Mouse (Mus musculus): ENCODE results near the gene Olfr331.
"Not testable (repeated sequence)": the region's sequence is repeated elsewhere in the genome, so short reads cannot be mapped to it uniquely, and the experiment has no call there.

Gene Olfr331

GRCm38 (mm10) chr11:58502472-58502871 is at the start of gene Olfr331:
Gene Olfr331, minus strand, starts transcription at chr11:58502572.
- DNase-seq: not testable (repeated sequence)

GRCm38 (mm10) chr11:58546322-58546721 is 44.0 kb upstream of the Olfr331 start, which contains the start of gene Olfr329-ps:
Gene Olfr329-ps, minus strand, starts transcription at chr11:58546422.
- DNase-seq: no peak

DNA sequence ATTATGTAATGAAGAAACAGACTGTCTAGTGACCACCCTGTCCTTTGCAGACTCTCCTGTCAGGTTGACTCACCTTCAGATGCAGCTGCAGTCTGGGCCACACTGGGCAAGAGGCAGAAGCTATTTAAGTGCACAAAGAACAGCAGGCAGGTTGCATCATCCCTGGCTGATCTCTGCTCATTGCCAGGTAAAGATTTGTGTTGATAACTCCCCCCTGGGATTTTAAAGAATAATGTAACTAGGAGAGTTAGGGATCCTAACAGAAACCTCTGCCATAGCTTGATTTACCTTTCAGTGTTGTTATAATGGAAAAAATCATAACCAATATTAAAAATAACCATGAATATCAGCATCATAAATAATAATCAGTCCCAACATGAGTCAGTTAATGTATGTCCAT is 32.4 kb upstream of the Olfr331 start, which contains the start of gene Olfr330:
Olfr330 (minus strand) TSS at position 101 of the 400 bp plus-strand sequence.
- DNase-seq: not testable (repeated sequence)

DNA sequence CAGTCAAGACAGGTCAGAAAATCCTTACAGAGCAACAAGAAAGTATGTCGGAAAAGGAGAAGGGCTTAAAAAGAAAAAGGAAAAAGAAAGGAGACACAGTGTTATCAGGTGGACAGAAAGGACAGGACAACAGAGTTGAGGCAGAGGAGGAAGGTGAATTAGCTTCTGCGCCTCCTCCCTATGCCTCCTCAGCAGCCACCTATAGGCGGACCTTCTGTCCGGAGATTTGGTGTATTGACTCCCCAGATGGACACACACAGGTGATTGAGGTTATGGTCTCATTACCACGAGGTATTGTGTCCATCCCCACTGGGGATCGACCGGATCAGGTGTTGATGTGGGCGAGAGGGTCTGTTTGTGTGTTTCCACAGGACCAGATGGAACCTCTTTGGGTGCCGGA is 17.4 kb upstream of the Olfr331 start:
- DNase-seq: peak; percentile 15

DNA sequence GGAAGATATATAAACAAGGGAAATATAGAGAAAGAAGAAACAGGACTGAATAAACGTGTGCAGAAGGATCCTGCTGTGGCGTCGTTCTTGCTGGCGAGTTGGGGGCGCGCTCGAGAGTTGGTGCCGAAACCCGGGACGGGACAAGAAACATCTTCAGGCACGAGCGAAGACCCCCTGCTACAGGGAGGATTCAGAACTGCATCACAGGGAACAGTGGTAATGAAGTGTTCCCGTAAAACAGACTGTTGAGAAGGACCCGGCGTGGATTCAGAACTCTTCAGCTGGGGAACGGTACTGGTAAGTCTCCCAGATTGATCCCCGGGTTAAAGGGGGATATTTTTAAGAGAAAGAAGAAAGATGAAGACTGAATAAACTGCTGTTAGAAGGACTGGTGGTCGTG is 16.5 kb upstream of the Olfr331 start:
- DNase-seq: peak; percentile 62

- DNase-seq: not testable (repeated sequence)
Observed at GRCm38 (mm10) chr11:58509058-58509457, 6.7 kb upstream of the Olfr331 start.

DNA sequence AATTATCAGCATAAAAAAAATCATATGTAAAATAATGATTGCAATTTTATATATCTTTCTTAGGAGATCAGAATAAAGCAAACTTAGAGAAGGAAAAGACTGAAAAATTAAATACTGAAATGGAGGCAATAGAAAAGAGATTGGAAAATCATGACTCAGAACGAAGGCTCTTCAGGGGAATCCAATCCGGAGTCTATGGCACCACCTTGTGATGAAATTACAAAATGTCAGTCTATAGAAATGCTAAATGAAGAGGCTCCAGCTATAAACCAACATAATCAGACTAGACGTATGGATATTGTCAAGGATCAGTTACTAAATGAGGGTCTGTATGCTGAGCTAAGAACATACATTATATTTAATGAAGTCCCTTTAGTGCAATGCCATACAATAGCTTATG is 3.1 kb downstream of the Olfr331 start:
- no peak for DNase-seq

- DNase-seq: no peak
Observed at GRCm38 (mm10) chr11:58498761-58499160, 3.6 kb downstream of the Olfr331 start.

DNA sequence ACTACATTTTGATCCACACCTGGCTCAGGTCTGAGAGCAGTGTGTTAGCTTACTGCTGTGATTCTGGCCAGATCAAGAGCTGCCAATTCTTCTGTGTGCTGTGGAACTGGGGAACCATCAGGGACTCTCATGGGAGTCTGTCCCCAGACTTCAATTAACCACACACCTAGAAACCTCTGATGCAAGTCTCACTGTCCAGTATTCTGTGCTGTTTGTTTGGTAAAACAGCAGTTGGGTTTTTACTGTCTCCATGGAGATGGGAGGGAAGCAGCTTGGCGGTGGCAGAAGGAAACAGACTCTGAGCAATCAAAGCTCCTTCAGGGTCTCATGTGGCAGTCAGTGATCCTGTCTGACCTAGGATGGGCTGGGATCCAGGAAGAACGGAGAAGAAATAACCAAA is 9.9 kb downstream of the Olfr331 start, which contains the start of gene Olfr332:
Olfr332 (minus strand) TSS at position 101 of the 400 bp plus-strand sequence.
- DNase-seq: no peak

GRCm38 (mm10) chr11:58462170-58462569 is 40.2 kb downstream of the Olfr331 start, which contains the start of gene Olfr30:
Gene Olfr30, minus strand, starts transcription at chr11:58462270.
- DNase-seq: no peak

DNA sequence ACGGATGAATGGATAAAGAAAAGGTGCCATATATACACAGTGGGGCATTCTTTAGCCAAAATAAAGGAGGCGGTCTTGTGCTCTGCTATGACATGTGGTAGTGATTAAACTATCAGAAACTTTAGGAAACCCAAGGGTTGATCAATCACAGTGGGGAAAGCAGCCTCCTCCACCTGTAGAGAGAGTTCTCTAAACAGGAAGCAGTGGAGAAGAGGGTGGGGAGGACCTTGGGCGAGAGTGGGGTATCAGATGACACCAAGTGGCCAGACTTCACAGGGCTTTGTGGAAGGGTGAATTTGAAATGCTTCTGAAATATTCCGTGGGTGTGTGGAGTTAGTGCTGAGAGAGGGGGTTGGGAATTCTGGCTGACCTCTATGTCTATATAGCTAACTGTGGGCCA is 48.8 kb downstream of the Olfr331 start:
- no peak for DNase-seq

DNA sequence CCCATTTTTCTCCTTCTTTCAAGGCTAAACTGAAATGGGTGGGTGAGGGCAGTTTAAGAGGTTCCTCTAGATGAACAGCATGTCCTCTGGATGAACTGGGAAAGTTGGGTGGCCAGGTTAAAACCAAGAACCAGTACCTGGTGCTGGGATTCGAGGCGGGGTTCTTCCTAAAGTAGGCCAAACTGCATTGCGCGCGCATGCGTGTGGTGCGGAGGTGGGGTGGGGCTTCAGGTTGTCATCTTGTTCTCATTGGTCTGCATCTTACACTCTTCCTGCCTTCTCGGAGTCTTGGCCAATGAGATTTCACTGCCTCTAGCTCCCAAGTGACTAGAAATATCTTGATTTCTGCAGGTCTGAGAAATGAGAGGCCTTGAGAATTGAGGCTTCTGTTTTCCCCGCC is 49.6 kb downstream of the Olfr331 start, which contains the start of gene Lypd9:
Lypd9 (minus strand) TSS at position 165 of the 400 bp plus-strand sequence.
- no peak for DNase-seq
